In genomic region chr14:55089199-55089947, GRCm38 (mm10) we compare ENCODE assay signal across 9 mouse cellular contexts. TPM values are rescaled to one million over a fixed set of nuclear protein-coding genes. Genes with fewer than 3 reads are reported as not detected.
DNase-seq lines count a peak whose midpoint lies in the region; ATAC-seq and TF ChIP-seq lines count a peak whose summit lies in the region.
"Had no signal": no experiment of that assay in that cellular context is flagged by ENCODE, and none has a peak within 500 bp of the region (broad histone marks: within the 10 kb centered on the region; RNA-seq: fewer than 3 reads in every experiment).

No protein-coding gene starts in this region.

- no peak for TF ChIP-seq CTCF in heart, postnatal 0 days (IDR thresholded peaks at IDR 0.05; ENCODE audit: low read depth)

- ATAC-seq in heart, postnatal 0 days (ENCODE audit: insufficient read depth, low read depth): peak; percentile 48
- ATAC-seq in hindbrain, embryonic 14.5 days (ENCODE audit: low FRiP score): no peak

- H3K9me3 ChIP-seq in heart, postnatal 0 days (replicated peaks; ENCODE audit: control insufficient read depth, low read length): no peaks in the 10 kb centered on the region
- no peaks in the 10 kb centered on the region for H3K9me3 ChIP-seq in hindbrain, embryonic 14.5 days (ENCODE audit: control insufficient read depth, low read length)

- H3K27me3 ChIP-seq in heart, postnatal 0 days (ENCODE audit: control insufficient read depth, insufficient read depth, low read length): no peaks in the 10 kb centered on the region
- no peaks in the 10 kb centered on the region for H3K27me3 ChIP-seq in hindbrain, embryonic 14.5 days (ENCODE audit: control insufficient read depth, insufficient read depth, low read length)

- no peak overlapping the region for H3K9ac ChIP-seq in heart, postnatal 0 days (replicated peaks; ENCODE audit: low read depth, low read length)
- H3K9ac ChIP-seq in hindbrain, embryonic 14.5 days: peak overlapping the region; percentile 85

- no peaks in the 10 kb centered on the region for H3K36me3 ChIP-seq in heart, postnatal 0 days (replicated peaks; ENCODE audit: control insufficient read depth, insufficient read depth, low read length)
- no peaks in the 10 kb centered on the region for H3K36me3 ChIP-seq in hindbrain, embryonic 14.5 days (replicated peaks; ENCODE audit: control insufficient read depth, insufficient read depth)

- peak overlapping the region; percentile 26 for H3K27ac ChIP-seq in heart, postnatal 0 days (ENCODE audit: low read depth)
- H3K27ac ChIP-seq in hindbrain, embryonic 14.5 days: peak overlapping the region; percentile 69; the same call in 1 of the 2 replicates

- DNase-seq in heart, postnatal 0 days (ENCODE audit: low spot score): peak; percentile 61
- DNase-seq in heart, postnatal 25 days (ENCODE audit: low spot score): no peak
- DNase-seq in thymus, postnatal 0 days (ENCODE audit: low spot score): peak; percentile 41
- no peak for DNase-seq in thymus, postnatal 14 days
- DNase-seq in hindbrain, embryonic 14.5 days (ENCODE audit: low spot score): peak; percentile 62
- peak; percentile 78 for DNase-seq in telencephalon, adult 2 months (ENCODE audit: low read depth, low spot score)
- no peak for DNase-seq in urinary bladder, postnatal 25 days (ENCODE audit: low spot score)
- no peak for DNase-seq in thymus, adult 18-20 months

- intact Hi-C loops in heart, postnatal 25 days (cut with DNase I): no loop called here

- no peak overlapping the region for H3K4me2 ChIP-seq in heart, postnatal 0 days (ENCODE audit: low read depth, low read length)
- H3K4me2 ChIP-seq in hindbrain, embryonic 14.5 days (replicated peaks): peak overlapping the region; percentile 87

- H3K4me3 ChIP-seq in heart, postnatal 0 days (ENCODE audit: low read depth, low read length): no peak overlapping the region
- H3K4me3 ChIP-seq in hindbrain, embryonic 14.5 days (replicated peaks; ENCODE audit: low read length): peak overlapping the region; percentile 57

- peaks cover 29% of the 10 kb centered on the region for H3K4me1 ChIP-seq in heart, postnatal 0 days (ENCODE audit: control insufficient read depth, insufficient read depth)
- H3K4me1 ChIP-seq in hindbrain, embryonic 14.5 days (replicated peaks; ENCODE audit: control insufficient read depth, insufficient read depth, low read length): peaks cover 56% of the 10 kb centered on the region

- no peak for TF ChIP-seq EP300 in heart, postnatal 0 days (IDR thresholded peaks at IDR 0.05; ENCODE audit: low read depth)

- 47% methylated on average over 13 of the region's 13 CpGs for WGBS in heart, postnatal 0 days
- 47% methylated on average over 13 of the region's 13 CpGs for WGBS in hindbrain, embryonic 14.5 days

RNA-seq across cellular contexts. Expression of gene Zfhx2, which starts 2.8 kb away (rescaled TPM):
- total RNA-seq in heart, postnatal 0 days (2014; rRNA removed; ENCODE audit: low replicate concordance): 1.8 and 1.9 TPM in 2 replicates
- polyA plus RNA-seq in heart, postnatal 0 days (2015; fragmentation: Nextera tagmentation; extraction: Ambion mirVana): 1.1 and 1.2 TPM in 2 replicates
- 1 to 10 TPM; 2.9 to 3.6 TPM for total RNA-seq in heart, postnatal 25 days (2021)
- 1.1 and 1.5 TPM in 2 replicates for polyA plus RNA-seq in thymus, postnatal 0 days (2015; fragmentation: Nextera tagmentation; extraction: Ambion mirVana)
- polyA plus RNA-seq in hindbrain, embryonic 14.5 days (2014; fragmentation: Nextera tagmentation; extraction: Ambion mirVana): 17.8 and 21.5 TPM in 2 replicates

RNA-seq across cellular contexts. Expression of gene Thtpa, which starts 5.2 kb away (rescaled TPM):
- 12.2 and 17.7 TPM in 2 replicates for total RNA-seq in heart, postnatal 0 days (2014; rRNA removed; ENCODE audit: low replicate concordance)
- polyA plus RNA-seq in heart, postnatal 0 days (2015; fragmentation: Nextera tagmentation; extraction: Ambion mirVana): 13.3 and 13.4 TPM in 2 replicates
- 10 to 100 TPM; 12.3 to 13.2 TPM for total RNA-seq in heart, postnatal 25 days (2021)
- polyA plus RNA-seq in thymus, postnatal 0 days (2015; fragmentation: Nextera tagmentation; extraction: Ambion mirVana): 9.8 and 10.3 TPM in 2 replicates
- 30.4 and 30.7 TPM in 2 replicates for polyA plus RNA-seq in hindbrain, embryonic 14.5 days (2014; fragmentation: Nextera tagmentation; extraction: Ambion mirVana)

RNA-seq across cellular contexts. Expression of gene Ap1g2, which starts 17.0 kb away (rescaled TPM):
- total RNA-seq in heart, postnatal 0 days (2014; rRNA removed; ENCODE audit: low replicate concordance): 0.93 and 3.9 TPM in 2 replicates
- 5.6 and 5.7 TPM in 2 replicates for polyA plus RNA-seq in heart, postnatal 0 days (2015; fragmentation: Nextera tagmentation; extraction: Ambion mirVana)
- total RNA-seq in heart, postnatal 25 days (2021): 1 to 10 TPM; 4.4 to 4.6 TPM
- 32.0 and 38.3 TPM in 2 replicates for polyA plus RNA-seq in thymus, postnatal 0 days (2015; fragmentation: Nextera tagmentation; extraction: Ambion mirVana)
- polyA plus RNA-seq in hindbrain, embryonic 14.5 days (2014; fragmentation: Nextera tagmentation; extraction: Ambion mirVana): 6.3 and 8.6 TPM in 2 replicates

RNA-seq across cellular contexts. Expression of gene Jph4, which starts 27.4 kb away (rescaled TPM):
- total RNA-seq in heart, postnatal 0 days (2014; rRNA removed; ENCODE audit: low replicate concordance): 0.15 and 0.38 TPM in 2 replicates
- 0.03 and 0.10 TPM in 2 replicates for polyA plus RNA-seq in heart, postnatal 0 days (2015; fragmentation: Nextera tagmentation; extraction: Ambion mirVana)
- total RNA-seq in heart, postnatal 25 days (2021): not detected
- polyA plus RNA-seq in thymus, postnatal 0 days (2015; fragmentation: Nextera tagmentation; extraction: Ambion mirVana): 0.09 TPM in 2 replicates
- polyA plus RNA-seq in hindbrain, embryonic 14.5 days (2014; fragmentation: Nextera tagmentation; extraction: Ambion mirVana): 35.4 and 42.7 TPM in 2 replicates
- total RNA-seq: hematopoietic stem cell, adult 5-6 weeks had no signal

Comparison
In these comparisons a context has a peak if more than half of its experiments do, and no peak if none do; other contexts are left out.
1. DNase-seq: peak in heart, postnatal 0 days (single experiment), thymus, postnatal 0 days (single experiment), hindbrain, embryonic 14.5 days (single experiment) and telencephalon, adult 2 months (single experiment); none in heart, postnatal 25 days (single experiment), thymus, postnatal 14 days (single experiment), urinary bladder, postnatal 25 days (single experiment) and thymus, adult 18-20 months (0 of 2).